Comparison of ENCODE assay signal across 21 mouse cellular contexts in genomic region chr2:60500583-60501116, GRCm38 (mm10). TPM values are rescaled to one million over a fixed set of nuclear protein-coding genes. Genes with fewer than 3 reads are reported as not detected.
"Had no signal": no experiment of that assay in that cellular context is flagged by ENCODE, and none has a peak within 500 bp of the region (broad histone marks: within the 10 kb centered on the region; RNA-seq: fewer than 3 reads in every experiment).

No protein-coding gene starts in this region.

- H3K4me3 ChIP-seq: layer of hippocampus, adult 2 months; limb, embryonic 10.5 days; limb, embryonic 13.5 days; liver, embryonic 12.5 days; liver, embryonic 15.5 days; megakaryocyte, embryonic 14.5 days; midbrain, embryonic 10.5 days; midbrain, embryonic 13.5 days; neural tube, embryonic 13.5 days had no signal

- H3K27ac ChIP-seq: kidney, postnatal 0 days; layer of hippocampus, adult 2 months; limb, embryonic 10.5 days; limb, embryonic 13.5 days; liver, embryonic 12.5 days; liver, embryonic 15.5 days; midbrain, embryonic 10.5 days; midbrain, embryonic 13.5 days; neural tube, embryonic 13.5 days had no signal

- H3K9me3 ChIP-seq: limb, embryonic 10.5 days; limb, embryonic 13.5 days; liver, embryonic 12.5 days; liver, embryonic 15.5 days; megakaryocyte, embryonic 14.5 days; midbrain, embryonic 10.5 days; midbrain, embryonic 13.5 days; neural tube, embryonic 13.5 days had no signal

- H3K4me1 ChIP-seq: liver, embryonic 12.5 days; liver, embryonic 15.5 days; midbrain, embryonic 13.5 days; neural tube, embryonic 13.5 days had no signal

- H3K27me3 ChIP-seq: limb, embryonic 13.5 days; liver, embryonic 12.5 days; liver, embryonic 15.5 days; megakaryocyte, embryonic 14.5 days; midbrain, embryonic 13.5 days; neural tube, embryonic 13.5 days had no signal

- H3K9ac ChIP-seq: limb, embryonic 13.5 days; liver, embryonic 12.5 days; liver, embryonic 15.5 days; midbrain, embryonic 13.5 days; neural tube, embryonic 13.5 days had no signal

- ATAC-seq: intestine, postnatal 0 days; liver, embryonic 12.5 days; midbrain, embryonic 13.5 days had no signal

- DNase-seq: kidney, adult 2 months; kidney, postnatal 25 days; layer of hippocampus, adult 9-11 months; liver; lung, adult 18-20 months; lung, postnatal 14 days; lung, postnatal 4 days; thymus, adult 2 months; thymus, postnatal 25 days had no signal

- H3K36me3 ChIP-seq: limb, embryonic 10.5 days; limb, embryonic 13.5 days; liver, embryonic 12.5 days; liver, embryonic 15.5 days; midbrain, embryonic 10.5 days; midbrain, embryonic 13.5 days; neural tube, embryonic 13.5 days had no signal

- H3K4me2 ChIP-seq: limb, embryonic 13.5 days; liver, embryonic 12.5 days; liver, embryonic 15.5 days; midbrain, embryonic 13.5 days; neural tube, embryonic 13.5 days had no signal

RNA-seq across cellular contexts. Expression of gene Pla2r1, which starts 52.5 kb away (rescaled TPM):
- total RNA-seq: neutrophil, adult 5-6 weeks had no signal
